Mouse (Mus musculus): Measurements from ENCODE around the gene 4933402N03Rik. TPM values are rescaled to one million over a fixed set of nuclear protein-coding genes. Genes with fewer than 3 reads are reported as not detected.

Gene 4933402N03Rik
- polyA plus RNA-seq (2015; fragmentation: Nextera tagmentation; extraction: Ambion mirVana): not detected in 2 replicates

DNA sequence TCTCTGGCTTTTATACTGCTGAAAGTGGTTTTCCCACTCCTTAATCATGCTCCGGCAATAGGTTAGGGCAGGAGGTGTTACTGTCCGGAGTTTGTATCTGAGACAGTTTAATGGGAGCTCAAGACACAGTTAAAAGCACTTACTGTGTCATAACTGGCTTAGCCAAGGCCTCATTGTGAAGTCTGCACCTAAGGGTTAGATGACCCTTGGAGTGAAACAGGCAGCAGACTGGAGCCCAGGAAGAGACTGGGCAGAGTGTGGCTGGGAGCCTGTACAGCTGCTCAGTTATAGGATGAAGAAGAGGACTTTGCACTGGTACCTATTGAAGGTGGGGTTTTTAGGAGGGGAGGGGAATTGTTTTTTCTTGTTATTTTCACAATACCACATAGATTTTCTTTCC is at the start of gene 4933402N03Rik:
4933402N03Rik (minus strand) TSS at position 101 of the 400 bp plus-strand sequence.

GRCm38 (mm10) chr7:131174121-131174520 is 28.0 kb upstream of the 4933402N03Rik start, which contains the start of gene 5430419D17Rik:
5430419D17Rik (plus strand) TSS chr7:131174402.

Other genes starting within 250 kb of the 4933402N03Rik start
- 30.9 and 55.3 TPM in 2 replicates for gene Htra1, start 210.2 kb downstream of the 4933402N03Rik start, polyA plus RNA-seq (2015; fragmentation: Nextera tagmentation; extraction: Ambion mirVana)
- not detected in 2 replicates for gene Dmbt1, start 114.3 kb downstream of the 4933402N03Rik start, polyA plus RNA-seq (2015; fragmentation: Nextera tagmentation; extraction: Ambion mirVana)
- not detected in 2 replicates for gene 5430419D17Rik, start 28.1 kb upstream of the 4933402N03Rik start, polyA plus RNA-seq (2015; fragmentation: Nextera tagmentation; extraction: Ambion mirVana)
- 0.38 and 0.49 TPM in 2 replicates for gene Cuzd1, start 176.0 kb upstream of the 4933402N03Rik start, polyA plus RNA-seq (2015; fragmentation: Nextera tagmentation; extraction: Ambion mirVana)
- gene Fam24b, start 183.2 kb upstream of the 4933402N03Rik start, polyA plus RNA-seq (2015; fragmentation: Nextera tagmentation; extraction: Ambion mirVana): not detected in 2 replicates
- gene Fam24a, start 187.6 kb upstream of the 4933402N03Rik start, polyA plus RNA-seq (2015; fragmentation: Nextera tagmentation; extraction: Ambion mirVana): not detected in 2 replicates
- gene 2310057M21Rik, start 216.4 kb upstream of the 4933402N03Rik start, polyA plus RNA-seq (2015; fragmentation: Nextera tagmentation; extraction: Ambion mirVana): 15.9 and 17.4 TPM in 2 replicates
- gene Pstk, start 224.8 kb upstream of the 4933402N03Rik start, polyA plus RNA-seq (2015; fragmentation: Nextera tagmentation; extraction: Ambion mirVana): 71.6 and 75.7 TPM in 2 replicates

Measured in skeletal muscle tissue, postnatal 0 days (tissue).